7 mouse cellular contexts compared by ENCODE assay signal in genomic region chr6:30734988-30735727, GRCm38 (mm10). TPM values are rescaled to one million over a fixed set of nuclear protein-coding genes. Genes with fewer than 3 reads are reported as not detected.
DNase-seq lines count a peak whose midpoint lies in the region; ATAC-seq lines count a peak whose summit lies in the region.

No protein-coding gene starts in this region.

- peak overlapping the region; percentile 28 for H3K4me3 ChIP-seq in heart, embryonic 15.5 days
- peak overlapping the region; percentile 22; the same call in 1 of the 2 replicates for H3K4me3 ChIP-seq in liver, embryonic 12.5 days

- peak; percentile 17 for DNase-seq in CD4-positive helper T cell, adult 2 months (ENCODE audit: low read depth, low spot score)
- no peak for DNase-seq in frontal cortex, postnatal 36 days (ENCODE audit: low spot score in 2 of 2)
- DNase-seq in right cerebral cortex, adult 18-20 months = no peak
- DNase-seq in urinary bladder, postnatal 36 days (ENCODE audit: low spot score in 2 of 2) = no peak

- H3K4me2 ChIP-seq in heart, embryonic 15.5 days = peak overlapping the region; percentile 69
- H3K4me2 ChIP-seq in liver, embryonic 12.5 days = peak overlapping the region; percentile 59

- 47% methylated on average over 22 of the region's 22 CpGs for WGBS in heart, embryonic 15.5 days
- 54% methylated on average over 22 of the region's 22 CpGs for WGBS in liver, embryonic 12.5 days (ENCODE audit: insufficient replicate concordance)

- H3K27ac ChIP-seq in heart, embryonic 15.5 days = peak overlapping the region; percentile 84
- no peak overlapping the region; the same call in 1 of the 2 replicates for H3K27ac ChIP-seq in liver, embryonic 12.5 days

- H3K27me3 ChIP-seq in heart, embryonic 15.5 days = no peaks in the 10 kb centered on the region
- H3K27me3 ChIP-seq in liver, embryonic 12.5 days (replicated peaks) = peaks cover 87% of the 10 kb centered on the region

- peak overlapping the region; percentile 36; the same call in 1 of the 2 replicates for H3K9ac ChIP-seq in heart, embryonic 15.5 days
- no peak overlapping the region for H3K9ac ChIP-seq in liver, embryonic 12.5 days

- ATAC-seq in CD4-positive, CD25-positive, alpha-beta regulatory T cell, adult 4 months = peak; percentile 40
- ATAC-seq in heart, embryonic 15.5 days (replicated peaks; ENCODE audit: insufficient number of reproducible peaks, insufficient read depth, low FRiP score, low read depth) = no peak
- ATAC-seq in liver, embryonic 12.5 days = no peak

- no peaks in the 10 kb centered on the region for H3K36me3 ChIP-seq in heart, embryonic 15.5 days
- H3K36me3 ChIP-seq in liver, embryonic 12.5 days = no peaks in the 10 kb centered on the region

- H3K4me1 ChIP-seq in heart, embryonic 15.5 days (replicated peaks) = peaks cover 4% of the 10 kb centered on the region; the same call in 1 of the 2 replicates
- 0 out of 2 replicates have a peak, but pooled peaks cover 12% of the 10 kb centered on the region for H3K4me1 ChIP-seq in liver, embryonic 12.5 days

- peaks cover 22% of the 10 kb centered on the region for H3K9me3 ChIP-seq in heart, embryonic 15.5 days (replicated peaks)
- peaks cover 32% of the 10 kb centered on the region for H3K9me3 ChIP-seq in liver, embryonic 12.5 days (replicated peaks)

RNA-seq across cellular contexts. Expression of gene Mest, which starts 11.8 kb away (rescaled TPM):
- polyA plus RNA-seq in CD4-positive, CD25-positive, alpha-beta regulatory T cell, adult 4 months (2017; shearing (Covaris generic)) = 1 to 10 TPM; 1.2 to 1.6 TPM
- polyA plus RNA-seq in heart, embryonic 15.5 days (2015; fragmentation: Nextera tagmentation; extraction: Ambion mirVana) = 1,527 and 1,993 TPM in 2 replicates
- 372 and 384 TPM in 2 replicates for polyA plus RNA-seq in liver, embryonic 12.5 days (2016; fragmentation: Nextera tagmentation; extraction: Ambion mirVana)

RNA-seq across cellular contexts. Expression of gene Cep41, which starts 41.6 kb away (rescaled TPM):
- polyA plus RNA-seq in CD4-positive, CD25-positive, alpha-beta regulatory T cell, adult 4 months (2017; shearing (Covaris generic)) = 10 to 100 TPM; 11.3 to 12.6 TPM
- 9.3 and 10.0 TPM in 2 replicates for polyA plus RNA-seq in heart, embryonic 15.5 days (2015; fragmentation: Nextera tagmentation; extraction: Ambion mirVana)
- polyA plus RNA-seq in liver, embryonic 12.5 days (2016; fragmentation: Nextera tagmentation; extraction: Ambion mirVana) = 5.6 and 6.1 TPM in 2 replicates

Comparison
In these comparisons a context has a peak if more than half of its experiments do, and no peak if none do; other contexts are left out.
1. RNA of gene Mest, which starts 11.8 kb away (polyA plus RNA-seq): 1,527 to 1,993 TPM in heart, embryonic 15.5 days and 372 to 384 TPM in liver, embryonic 12.5 days; 1.2 to 1.6 TPM in CD4-positive, CD25-positive, alpha-beta regulatory T cell, adult 4 months; every median in the first group is over 100 times any median in the second.